Mouse (Mus musculus): Measurements from ENCODE around the gene S100a7a.

DNA sequence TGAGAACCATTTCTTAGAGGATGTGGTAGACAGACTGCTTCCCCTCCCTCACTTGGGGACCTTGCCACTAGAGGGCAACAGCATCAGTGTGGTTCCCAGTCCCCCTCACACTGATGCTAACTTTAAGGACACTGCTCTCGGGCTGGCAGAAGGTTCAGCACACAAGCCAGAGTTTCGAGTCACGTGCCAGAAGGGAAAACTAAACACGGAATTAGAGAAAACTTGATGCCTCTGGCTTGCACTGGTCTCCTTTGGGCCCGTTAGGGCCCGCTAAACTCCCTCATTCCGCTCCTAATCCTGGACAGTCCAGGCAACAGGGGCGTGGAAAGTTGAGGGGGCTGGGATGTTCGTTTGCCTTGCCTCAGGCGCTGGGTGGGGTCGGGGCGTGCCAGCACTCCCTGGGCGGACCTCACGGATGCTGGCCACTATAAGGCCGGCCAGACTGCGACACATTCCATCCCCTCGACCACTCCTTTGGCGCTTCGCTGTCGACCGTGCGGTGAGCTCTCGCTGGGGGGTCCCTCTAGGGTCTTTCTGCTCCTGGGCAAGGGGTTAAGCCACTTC lies 41.0 kb upstream of the S100a7a start, which contains the start of gene S100a6:
- TF ChIP-seq USF1 (IDR thresholded peaks at IDR 0.05; ENCODE audit: low read depth) (peak; percentile 82), CTCF (IDR thresholded peaks at IDR 0.05; ENCODE audit: control insufficient read depth, insufficient read depth, insufficient read length) (peak; percentile 78), MYOG (IDR thresholded peaks at IDR 0.05; ENCODE audit: control insufficient read depth, extremely low read depth, insufficient read length) (no peak)
